Mouse (Mus musculus) embryonic facial prominence, embryonic 14.5 days (tissue): ENCODE results near the gene Tcf12. TPM values are rescaled to one million over a fixed set of nuclear protein-coding genes. Genes with fewer than 3 reads are reported as not detected.

Source experiments
- ATAC-seq: fragments of 200-750 bp; cut with Nextera tagmentation; 2 replicates; pipeline ENCODE4 v1.8.0; 2017; ENCODE audit warnings: low read depth, moderate number of reproducible peaks, moderate TSS enrichment
- DNase-seq: peaks from one replicate; pipeline ENCODE4 v3.0.0-alpha.2; 2015; ENCODE audit warnings: low spot score
- H3K27ac ChIP-seq: fragments of 300-500 bp; sonication (generic); replicated peaks from 2 replicates; pipeline ENCODE4 v1.5.1; 2014; ENCODE audit warnings: low read depth, mild to moderate bottlenecking, low read length, moderate library complexity
- H3K27me3 ChIP-seq: fragments of 300-500 bp; sonication (generic); replicated peaks from 2 replicates; pipeline ENCODE4 v1.6.1; 2014; ENCODE audit warnings: low read length; ENCODE audit not compliant: control insufficient read depth, insufficient read depth
- H3K36me3 ChIP-seq: fragments of 300-500 bp; sonication (generic); 2 replicates; pipeline ENCODE4 v1.6.1; 2014; ENCODE audit warnings: low read length, mixed read lengths; ENCODE audit not compliant: control insufficient read depth, insufficient read depth
- H3K4me1 ChIP-seq: fragments of 300-500 bp; sonication (generic); 2 replicates; pipeline ENCODE4 v1.6.1; 2014; ENCODE audit warnings: antibody characterized with exemption, low read length; ENCODE audit not compliant: control insufficient read depth, insufficient read depth
- H3K4me2 ChIP-seq: fragments of 300-500 bp; sonication (generic); 2 replicates; pipeline ENCODE4 v1.6.1; 2014; ENCODE audit warnings: low read depth, mild to moderate bottlenecking, low read length, moderate library complexity, mixed read lengths
- H3K4me3 ChIP-seq: fragments of 300-500 bp; sonication (generic); 2 replicates; pipeline ENCODE4 v1.5.1; 2014; ENCODE audit warnings: low read depth, mild to moderate bottlenecking, low read length
- H3K9ac ChIP-seq: fragments of 300-500 bp; sonication (generic); 2 replicates; pipeline ENCODE4 v1.6.1; 2014; ENCODE audit warnings: low read depth, mild to moderate bottlenecking, low read length, moderate library complexity, mixed read lengths
- H3K9me3 ChIP-seq: fragments of 300-500 bp; sonication (generic); 2 replicates; pipeline ENCODE4 v1.6.1; 2016; ENCODE audit warnings: low read length; ENCODE audit not compliant: control insufficient read depth
- WGBS: fragments of 180-500 bp; shearing (Covaris S2); extraction: QIAGEN DNeasy Blood & Tissue Kit; methylation state at CpG from one replicate; pipeline ENCODE4 v1.1.7; 2014; 5-methylcytosine and 5-hydroxymethylcytosine counted together
- polyA plus RNA-seq: library from polyadenylated mRNA; unstranded; fragments of >200 nt; fragmentation: Nextera tagmentation; extraction: Ambion mirVana; gene quantifications from 2 replicates; pipeline ENCODE4 v1.2.1, GENCODE M21; 2014

Tcf12 gene
- polyA plus RNA-seq: 106 and 118 TPM in 2 replicates

DNA sequence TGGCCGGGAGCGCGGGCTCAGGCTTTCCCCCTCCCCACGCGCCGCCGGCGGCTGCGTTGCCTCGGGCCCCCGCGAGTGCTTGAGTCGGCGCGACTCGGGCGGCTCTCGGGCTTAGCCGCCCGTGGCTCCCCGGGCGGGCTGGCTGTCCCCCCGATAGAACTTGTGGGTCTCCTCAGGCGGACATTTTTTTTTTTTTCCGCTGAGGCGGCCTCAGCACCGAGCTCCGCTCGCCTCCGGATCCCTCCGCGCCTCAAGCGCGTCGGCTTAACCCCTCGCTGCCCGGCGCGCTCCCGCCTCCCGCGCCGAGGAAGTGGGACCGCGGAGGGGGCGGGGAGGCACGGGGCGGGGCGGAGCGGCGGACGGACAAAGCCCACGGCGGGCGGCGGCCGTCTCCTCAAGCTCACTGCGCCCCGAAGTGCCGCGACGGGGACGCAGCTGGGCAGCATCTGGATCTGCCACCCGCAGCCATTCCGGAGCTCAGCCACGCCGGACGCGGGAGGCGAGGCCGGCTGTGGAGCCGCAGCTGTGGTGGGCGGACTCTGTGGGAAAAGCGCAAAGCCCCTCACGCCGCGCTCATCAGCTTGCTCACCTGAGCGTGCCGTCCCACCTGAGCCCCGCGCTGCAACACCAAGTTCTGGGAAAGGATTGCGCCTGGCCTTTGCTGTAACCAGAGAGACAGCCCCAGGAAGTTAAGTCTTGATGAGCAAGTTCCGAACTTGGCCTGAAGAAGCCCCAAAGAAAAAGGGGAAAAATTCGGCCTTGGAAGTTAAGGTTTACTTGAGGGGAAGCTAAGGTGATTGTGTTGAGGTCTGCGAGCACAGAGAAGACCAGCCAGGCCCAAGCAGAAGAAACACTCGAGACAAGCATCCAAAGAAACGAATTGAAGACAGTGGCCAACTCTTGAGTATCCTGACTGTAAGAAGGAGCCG lies at the start of gene Tcf12:
Gene Tcf12 (minus strand): TSS at position 250 of the 929 bp plus-strand sequence.
- no peaks in the 10 kb centered on the region for H3K27me3 ChIP-seq
- DNase-seq: peak; percentile 97
- H3K4me3 ChIP-seq: peak within 1 kb of the TSS; percentile 99
- peak; percentile 86 for ATAC-seq
- peak within 1 kb of the TSS; percentile 100 for H3K9ac ChIP-seq
- H3K9me3 ChIP-seq: no peaks in the 10 kb centered on the region
- 2% methylated on average over 53 of the region's 88 CpGs for WGBS
- peak within 1 kb of the TSS; percentile 72 for H3K4me2 ChIP-seq
- H3K27ac ChIP-seq: peak within 1 kb of the TSS; percentile 99
- H3K4me1 ChIP-seq: peaks cover 9% of the 10 kb centered on the region
- H3K36me3 ChIP-seq: 0 out of 2 replicates have a peak, but pooled peaks cover 7% of the 10 kb centered on the region

GRCm38 (mm10) chr9:72158392-72158791 lies 46.7 kb upstream of the Tcf12 start:
- Histone ChIP-seq H3K27me3 (no peaks in the 10 kb centered on the region), H3K9me3 (no peaks in the 10 kb centered on the region), H3K9ac (no peak overlapping the region), H3K4me1 (peaks cover 6% of the 10 kb centered on the region), H3K4me3 (no peak overlapping the region), H3K36me3 (no peaks in the 10 kb centered on the region), H3K27ac (no peak overlapping the region), H3K4me2 (no peak overlapping the region)
- DNase-seq (no peak), ATAC-seq (no peak)
- WGBS: 84% methylated on average over 2 of the region's 2 CpGs

GRCm38 (mm10) chr9:72157091-72157490 lies 45.4 kb upstream of the Tcf12 start:
- Histone ChIP-seq H3K27me3 (no peaks in the 10 kb centered on the region), H3K36me3 (no peaks in the 10 kb centered on the region), H3K4me2 (no peak overlapping the region), H3K27ac (no peak overlapping the region), H3K9ac (no peak overlapping the region), H3K9me3 (no peaks in the 10 kb centered on the region), H3K4me1 (peaks cover 6% of the 10 kb centered on the region), H3K4me3 (no peak overlapping the region)
- WGBS: 85% methylated on average over 1 of the region's 1 CpGs
- no peak for DNase-seq
- no peak for ATAC-seq

GRCm38 (mm10) chr9:72155250-72156138 lies 43.8 kb upstream of the Tcf12 start:
- 23% methylated on average over 21 of the region's 21 CpGs for WGBS
- Histone ChIP-seq H3K27ac (no peak overlapping the region; the same call in 1 of the 2 replicates), H3K4me2 (peak overlapping the region; percentile 43), H3K4me1 (peaks cover 6% of the 10 kb centered on the region), H3K36me3 (no peaks in the 10 kb centered on the region), H3K4me3 (peak overlapping the region; percentile 10), H3K27me3 (no peaks in the 10 kb centered on the region), H3K9me3 (no peaks in the 10 kb centered on the region), H3K9ac (peak overlapping the region; percentile 1; the same call in 1 of the 2 replicates)
- DNase-seq: peak; percentile 67
- ATAC-seq: no peak

GRCm38 (mm10) chr9:72144148-72144547 lies 32.5 kb upstream of the Tcf12 start:
- Histone ChIP-seq H3K4me1 (no peaks in the 10 kb centered on the region), H3K9me3 (no peaks in the 10 kb centered on the region), H3K4me2 (no peak overlapping the region), H3K4me3 (no peak overlapping the region), H3K9ac (no peak overlapping the region), H3K27ac (no peak overlapping the region), H3K36me3 (no peaks in the 10 kb centered on the region), H3K27me3 (no peaks in the 10 kb centered on the region)
- ATAC-seq (no peak), DNase-seq (no peak)
- 71% methylated on average over 5 of the region's 5 CpGs for WGBS

DNA sequence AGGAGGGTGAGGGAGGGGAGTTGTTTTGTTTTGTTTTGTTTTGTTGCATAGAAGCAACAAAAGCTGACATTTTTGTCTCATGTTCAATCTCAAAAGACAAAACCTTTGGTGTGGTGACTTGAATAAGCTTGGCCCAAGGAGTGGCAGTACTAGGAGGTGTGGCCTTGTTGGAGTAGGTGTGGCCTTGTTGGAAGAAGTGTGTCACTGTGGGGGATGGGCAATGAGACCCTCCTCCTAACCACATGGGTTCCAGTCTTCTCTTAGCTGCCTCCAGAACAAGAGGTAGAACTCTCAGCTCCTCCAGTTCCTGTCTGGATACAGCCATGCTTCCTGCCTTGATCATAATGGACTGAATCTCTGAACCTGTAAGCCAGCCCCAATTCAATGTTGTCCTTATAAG lies 26.2 kb upstream of the Tcf12 start:
- DNase-seq: no peak
- no peak overlapping the region for H3K4me2 ChIP-seq
- no peak overlapping the region for H3K4me3 ChIP-seq
- no peaks in the 10 kb centered on the region for H3K36me3 ChIP-seq
- ATAC-seq: no peak
- H3K4me1 ChIP-seq: peaks cover 6% of the 10 kb centered on the region; the same call in 1 of the 2 replicates
- no peak overlapping the region for H3K27ac ChIP-seq
- no peaks in the 10 kb centered on the region for H3K27me3 ChIP-seq
- H3K9ac ChIP-seq: no peak overlapping the region
- H3K9me3 ChIP-seq: no peaks in the 10 kb centered on the region

DNA sequence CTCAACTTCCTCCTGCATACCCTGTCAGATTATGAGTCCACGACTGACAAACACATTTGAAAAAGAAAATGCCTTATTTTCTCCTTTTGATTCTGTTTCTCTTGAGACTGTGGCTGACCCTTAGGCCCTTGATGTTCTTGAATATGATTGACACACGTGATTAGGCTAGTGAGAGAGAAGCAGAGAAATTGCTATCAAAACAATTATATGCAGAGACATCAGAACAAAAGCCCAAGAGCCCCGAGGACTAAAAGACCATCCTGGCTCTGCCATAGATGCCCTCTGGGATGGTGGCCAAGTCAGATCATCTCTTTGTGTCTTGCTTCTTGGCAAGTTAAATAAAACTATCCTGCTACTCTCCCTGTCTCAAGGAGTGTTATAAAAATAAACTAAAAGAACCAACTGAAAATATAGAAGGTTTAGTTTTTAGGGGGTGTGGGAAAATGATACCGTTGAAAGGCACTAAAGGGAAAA lies 22.1 kb upstream of the Tcf12 start:
- Histone ChIP-seq H3K4me1 (peaks cover 12% of the 10 kb centered on the region), H3K4me3 (peak overlapping the region; percentile 61), H3K9me3 (no peaks in the 10 kb centered on the region), H3K9ac (peak overlapping the region; percentile 87), H3K4me2 (peak overlapping the region; percentile 89), H3K36me3 (no peaks in the 10 kb centered on the region), H3K27me3 (no peaks in the 10 kb centered on the region), H3K27ac (peak overlapping the region; percentile 94)
- DNase-seq (no peak), ATAC-seq (no peak)
- WGBS: 39% methylated on average over 4 of the region's 4 CpGs

- ATAC-seq (peak; percentile 96), DNase-seq (peak; percentile 94)
- H3K9ac ChIP-seq: peak overlapping the region; percentile 87
- H3K36me3 ChIP-seq: no peaks in the 10 kb centered on the region
- peaks cover 12% of the 10 kb centered on the region for H3K4me1 ChIP-seq
- peak overlapping the region; percentile 89 for H3K4me2 ChIP-seq
- H3K27me3 ChIP-seq: no peaks in the 10 kb centered on the region
- H3K4me3 ChIP-seq: peak overlapping the region; percentile 61
- H3K27ac ChIP-seq: peak overlapping the region; percentile 94
- H3K9me3 ChIP-seq: no peaks in the 10 kb centered on the region
- WGBS: 2% methylated on average over 52 of the region's 56 CpGs
Measured at GRCm38 (mm10) chr9:72133089-72133771, 21.6 kb upstream of the Tcf12 start.
